Mouse (Mus musculus) olfactory bulb, adult 2 months (tissue): ENCODE results near the gene Ift122.

ENCODE experiments used
- CTCF ChIP-seq: fragments of 200-500 bp; IDR thresholded peaks from 2 replicates; pipeline ENCODE4 v1.5.1; 2012; ENCODE audit warnings: low read depth, mild to moderate bottlenecking, low read length, moderate library complexity; ENCODE audit not compliant: insufficient read depth
- POLR2A ChIP-seq: fragments of 200-500 bp; IDR thresholded peaks from 2 replicates; pipeline ENCODE4 v1.6.1; 2012; ENCODE audit warnings: mild to moderate bottlenecking, low read depth, low read length, moderate library complexity; ENCODE audit not compliant: insufficient read depth

GRCm38 (mm10) chr6:115905568-115905967 lies 52.3 kb downstream of the Ift122 start:
- TF ChIP-seq CTCF: no peak
- no peak for TF ChIP-seq POLR2A
